Mouse (Mus musculus) frontal cortex, adult 2 months (tissue): Measurements from ENCODE around the gene Hspg2. TPM values are rescaled to one million over a fixed set of nuclear protein-coding genes. Genes with fewer than 3 reads are reported as not detected.
"Not testable (repeated sequence)": the region's sequence is repeated elsewhere in the genome, so short reads cannot be mapped to it uniquely, and the experiment has no call there.

Experiments
- DNase-seq, 2 experiments: peaks; one replicate each; pipeline ENCODE4 v3.0.0; 2022; ENCODE audit warnings: low spot score in 1 of 2; ENCODE audit errors: extremely low spot score in 1 of 2
- polyA plus RNA-seq: library from polyadenylated mRNA; depleted of rRNA; stranded (reverse); fragments of >200 nt; gene quantifications from 2 replicates; pipeline ENCODE4 v1.2.3, GENCODE M21; 2012; rRNA removed

The Hspg2 gene
- polyA plus RNA-seq, result 3.5 and 4.0 TPM in 2 replicates

GRCm38 (mm10) chr4:137468260-137469080, at the start of gene Hspg2:
Hspg2 (plus strand) TSS chr4:137468769.
- peak; percentile 59 to 79 for DNase-seq

GRCm38 (mm10) chr4:137430502-137430901, 38.1 kb upstream of the Hspg2 start, which contains the start of gene Cela3b:
Cela3b (minus strand) TSS chr4:137430540.
- no peak for DNase-seq

- not testable (repeated sequence) for DNase-seq
Measured at GRCm38 (mm10) chr4:137432700-137433550, 35.6 kb upstream of the Hspg2 start.

- DNase-seq, result peak in 1 of 2 experiments; percentile 18
Measured at GRCm38 (mm10) chr4:137436979-137437669, 31.4 kb upstream of the Hspg2 start.

- no peak for DNase-seq
Measured at GRCm38 (mm10) chr4:137438842-137439241, 29.7 kb upstream of the Hspg2 start.

- no peak for DNase-seq
Measured at GRCm38 (mm10) chr4:137441332-137441731, 27.2 kb upstream of the Hspg2 start.

GRCm38 (mm10) chr4:137443625-137444024, 24.9 kb upstream of the Hspg2 start:
- peak in 1 of 2 experiments; percentile 88 for DNase-seq

- no peak for DNase-seq
Measured at GRCm38 (mm10) chr4:137445881-137446280, 22.7 kb upstream of the Hspg2 start.

- peak in 1 of 2 experiments; percentile 27 for DNase-seq
Measured at GRCm38 (mm10) chr4:137447363-137448196, 21.0 kb upstream of the Hspg2 start.

GRCm38 (mm10) chr4:137448197-137448596, 20.4 kb upstream of the Hspg2 start:
- peak in 1 of 2 experiments; percentile 44 for DNase-seq

GRCm38 (mm10) chr4:137448641-137449040, 19.9 kb upstream of the Hspg2 start:
- DNase-seq, result no peak

- DNase-seq, result no peak
Measured at GRCm38 (mm10) chr4:137449132-137449531, 19.4 kb upstream of the Hspg2 start.

- no peak for DNase-seq
Measured at GRCm38 (mm10) chr4:137449715-137450114, 18.9 kb upstream of the Hspg2 start.

- DNase-seq, result no peak
Measured at GRCm38 (mm10) chr4:137452190-137452589, 16.4 kb upstream of the Hspg2 start.

- DNase-seq, result no peak
Measured at GRCm38 (mm10) chr4:137453234-137453767, 15.3 kb upstream of the Hspg2 start, which contains the start of gene 1700013G24Rik. 1700013G24Rik (plus strand) TSS chr4:137453284.

- no peak for DNase-seq
Measured at GRCm38 (mm10) chr4:137454582-137454981, 14.0 kb upstream of the Hspg2 start.

- no peak for DNase-seq
Measured at GRCm38 (mm10) chr4:137456581-137456980, 12.0 kb upstream of the Hspg2 start.

- no peak for DNase-seq
Measured at GRCm38 (mm10) chr4:137457292-137457691, 11.3 kb upstream of the Hspg2 start.

- no peak for DNase-seq
Measured at GRCm38 (mm10) chr4:137458310-137458709, 10.3 kb upstream of the Hspg2 start.
